Mouse (Mus musculus): Measurements from ENCODE around the gene Fam173b. TPM values are rescaled to one million over a fixed set of nuclear protein-coding genes. Genes with fewer than 3 reads are reported as not detected.

Fam173b gene
- polyA plus RNA-seq (2015; fragmentation: Nextera tagmentation; extraction: Ambion mirVana), result 9.3 and 12.1 TPM in 2 replicates

GRCm38 (mm10) chr15:31601646-31602374 is at the start of gene Fam173b, which contains the start of gene Cct5:
Gene Fam173b, plus strand, starts transcription at chr15:31601852.
Gene Cct5, minus strand, starts transcription at chr15:31601804.
- TF ChIP-seq CTCF (IDR thresholded peaks at IDR 0.05; ENCODE audit: low read depth) (no peak), EP300 (IDR thresholded peaks at IDR 0.05; ENCODE audit: low read depth) (peak; percentile 85)
- under 1% methylated on average over 63 of the region's 63 CpGs for WGBS (ENCODE audit: insufficient replicate concordance)
- H3K4me2 ChIP-seq (ENCODE audit: low read depth, low read length), result peak within 1 kb of the TSS; percentile 99
- peaks cover 28% of the 10 kb centered on the region for H3K4me1 ChIP-seq (ENCODE audit: insufficient read depth)
- H3K27me3 ChIP-seq (ENCODE audit: insufficient read depth, low read length), result no peaks in the 10 kb centered on the region
- ATAC-seq (peak; percentile 90), DNase-seq (peak; percentile 98)
- H3K27ac ChIP-seq (ENCODE audit: low read depth), result peak within 1 kb of the TSS; percentile 91
- H3K4me3 ChIP-seq (ENCODE audit: low read depth, low read length), result peak within 1 kb of the TSS; percentile 94
- H3K9ac ChIP-seq (replicated peaks), result peak within 1 kb of the TSS; percentile 96
- H3K36me3 ChIP-seq (replicated peaks; ENCODE audit: insufficient read depth, low read length), result peaks cover 7% of the 10 kb centered on the region; the same call in 1 of the 2 replicates
- no peaks in the 10 kb centered on the region for H3K9me3 ChIP-seq (ENCODE audit: low read length)

GRCm38 (mm10) chr15:31554855-31555254 is 46.8 kb upstream of the Fam173b start:
- H3K4me1 ChIP-seq (ENCODE audit: insufficient read depth), result no peaks in the 10 kb centered on the region
- no peaks in the 10 kb centered on the region for H3K9me3 ChIP-seq (ENCODE audit: low read length)
- no peak overlapping the region for H3K4me3 ChIP-seq (ENCODE audit: low read depth, low read length)
- TF ChIP-seq CTCF (IDR thresholded peaks at IDR 0.05; ENCODE audit: low read depth), result no peak
- TF ChIP-seq EP300 (IDR thresholded peaks at IDR 0.05; ENCODE audit: low read depth), result no peak
- no peak overlapping the region for H3K27ac ChIP-seq (ENCODE audit: low read depth)
- no peaks in the 10 kb centered on the region for H3K36me3 ChIP-seq (replicated peaks; ENCODE audit: insufficient read depth, low read length)
- no peak for ATAC-seq
- no peak overlapping the region for H3K4me2 ChIP-seq (ENCODE audit: low read depth, low read length)
- H3K9ac ChIP-seq (replicated peaks), result no peak overlapping the region
- no peaks in the 10 kb centered on the region for H3K27me3 ChIP-seq (ENCODE audit: insufficient read depth, low read length)
- 64% methylated on average over 2 of the region's 2 CpGs for WGBS (ENCODE audit: insufficient replicate concordance)
- no peak for DNase-seq

DNA sequence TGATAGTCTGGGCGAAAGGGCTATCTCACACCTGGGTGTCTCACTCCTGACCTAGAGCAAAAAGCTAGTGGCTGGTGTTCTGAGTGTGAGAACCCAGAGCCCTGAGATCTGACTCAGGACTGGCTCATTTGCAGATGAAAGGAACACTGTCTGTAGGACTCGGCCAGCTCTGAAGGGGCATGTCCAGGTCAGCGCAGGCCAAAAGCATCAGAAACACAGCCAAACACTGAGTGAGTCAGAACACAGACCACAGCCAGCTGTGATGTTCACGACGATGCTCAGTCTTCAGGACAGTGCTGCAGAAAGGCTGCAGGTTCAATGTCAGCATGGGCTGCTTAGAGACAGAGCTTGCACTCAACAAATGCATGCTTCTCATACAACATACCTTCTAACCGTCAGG is 40.3 kb upstream of the Fam173b start:
- no peak for TF ChIP-seq CTCF (IDR thresholded peaks at IDR 0.05; ENCODE audit: low read depth)
- TF ChIP-seq EP300 (IDR thresholded peaks at IDR 0.05; ENCODE audit: low read depth), result no peak
- no peaks in the 10 kb centered on the region for H3K9me3 ChIP-seq (ENCODE audit: low read length)
- H3K27me3 ChIP-seq (ENCODE audit: insufficient read depth, low read length), result no peaks in the 10 kb centered on the region
- DNase-seq (no peak), ATAC-seq (no peak)
- H3K27ac ChIP-seq (ENCODE audit: low read depth), result no peak overlapping the region
- H3K4me3 ChIP-seq (ENCODE audit: low read depth, low read length), result no peak overlapping the region
- H3K36me3 ChIP-seq (replicated peaks; ENCODE audit: insufficient read depth, low read length), result no peaks in the 10 kb centered on the region
- 86% methylated on average over 6 of the region's 6 CpGs for WGBS (ENCODE audit: insufficient replicate concordance)
- H3K9ac ChIP-seq (replicated peaks), result no peak overlapping the region
- H3K4me1 ChIP-seq (ENCODE audit: insufficient read depth), result peaks cover 9% of the 10 kb centered on the region; the same call in 1 of the 2 replicates
- H3K4me2 ChIP-seq (ENCODE audit: low read depth, low read length), result no peak overlapping the region

DNA sequence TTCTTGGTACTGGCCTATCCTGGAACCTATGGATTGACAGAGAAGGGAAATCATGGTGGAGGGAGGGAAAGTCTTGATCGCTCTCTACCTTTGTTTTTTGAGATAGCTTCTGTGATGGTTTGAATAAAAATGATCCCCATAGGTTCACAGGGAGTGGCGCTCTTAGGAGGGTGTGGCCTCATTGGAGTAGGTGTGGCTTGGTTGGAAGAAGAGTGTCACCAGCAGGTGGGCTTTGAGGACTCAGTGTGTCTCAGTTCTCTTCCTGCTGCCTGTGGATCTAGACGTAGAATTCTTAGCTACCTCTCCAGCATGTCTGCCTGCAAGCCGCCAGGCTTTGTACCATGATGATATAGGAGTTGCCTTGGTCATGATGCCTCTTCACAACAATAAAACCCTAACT is 39.7 kb upstream of the Fam173b start:
- no peaks in the 10 kb centered on the region for H3K9me3 ChIP-seq (ENCODE audit: low read length)
- H3K27ac ChIP-seq (ENCODE audit: low read depth), result no peak overlapping the region
- ATAC-seq, result no peak
- no peak overlapping the region for H3K9ac ChIP-seq (replicated peaks)
- no peak for TF ChIP-seq EP300 (IDR thresholded peaks at IDR 0.05; ENCODE audit: low read depth)
- TF ChIP-seq CTCF (IDR thresholded peaks at IDR 0.05; ENCODE audit: low read depth), result no peak
- no peak overlapping the region for H3K4me2 ChIP-seq (ENCODE audit: low read depth, low read length)
- peaks cover 9% of the 10 kb centered on the region; the same call in 1 of the 2 replicates for H3K4me1 ChIP-seq (ENCODE audit: insufficient read depth)
- 92% methylated on average over 4 of the region's 4 CpGs for WGBS (ENCODE audit: insufficient replicate concordance)
- H3K36me3 ChIP-seq (replicated peaks; ENCODE audit: insufficient read depth, low read length), result no peaks in the 10 kb centered on the region
- DNase-seq, result no peak
- no peaks in the 10 kb centered on the region for H3K27me3 ChIP-seq (ENCODE audit: insufficient read depth, low read length)
- H3K4me3 ChIP-seq (ENCODE audit: low read depth, low read length), result no peak overlapping the region

DNA sequence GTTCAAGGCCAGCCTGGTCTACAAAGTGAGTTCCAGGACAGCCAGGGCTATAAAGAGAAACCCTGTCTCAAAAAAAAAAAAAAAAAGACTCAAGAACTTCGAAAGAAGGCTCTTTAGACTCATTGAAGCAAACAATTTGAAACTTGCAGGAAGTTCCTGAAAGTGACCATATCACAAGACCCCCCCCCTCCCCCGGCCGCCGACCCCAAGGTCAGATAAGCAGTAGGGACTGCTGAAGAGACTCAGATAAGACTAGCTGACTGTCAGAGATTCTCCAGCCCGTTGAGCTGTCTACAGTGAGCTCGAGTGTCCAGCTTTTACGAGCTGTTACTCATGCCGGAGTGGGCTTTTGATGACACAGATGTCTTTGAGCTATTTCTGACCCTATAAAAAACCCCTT is 38.8 kb upstream of the Fam173b start:
- H3K27me3 ChIP-seq (ENCODE audit: insufficient read depth, low read length), result no peaks in the 10 kb centered on the region
- H3K4me1 ChIP-seq (ENCODE audit: insufficient read depth), result peaks cover 9% of the 10 kb centered on the region; the same call in 1 of the 2 replicates
- no peak overlapping the region for H3K27ac ChIP-seq (ENCODE audit: low read depth)
- 45% methylated on average over 8 of the region's 8 CpGs for WGBS (ENCODE audit: insufficient replicate concordance)
- no peak for DNase-seq
- H3K4me2 ChIP-seq (ENCODE audit: low read depth, low read length), result no peak overlapping the region
- TF ChIP-seq CTCF (IDR thresholded peaks at IDR 0.05; ENCODE audit: low read depth) (no peak), EP300 (IDR thresholded peaks at IDR 0.05; ENCODE audit: low read depth) (no peak)
- no peaks in the 10 kb centered on the region for H3K36me3 ChIP-seq (replicated peaks; ENCODE audit: insufficient read depth, low read length)
- H3K9ac ChIP-seq (replicated peaks), result no peak overlapping the region
- H3K4me3 ChIP-seq (ENCODE audit: low read depth, low read length), result no peak overlapping the region
- ATAC-seq, result no peak
- H3K9me3 ChIP-seq (ENCODE audit: low read length), result no peaks in the 10 kb centered on the region

GRCm38 (mm10) chr15:31563577-31564546 is 37.8 kb upstream of the Fam173b start:
- Histone ChIP-seq H3K4me2 (ENCODE audit: low read depth, low read length) (peak overlapping the region; percentile 48), H3K4me1 (ENCODE audit: insufficient read depth) (peaks cover 14% of the 10 kb centered on the region; the same call in 1 of the 2 replicates), H3K4me3 (ENCODE audit: low read depth, low read length) (no peak overlapping the region), H3K9ac (replicated peaks) (0 out of 2 replicates have a peak overlapping the region, but pooled peaks have one; percentile 30), H3K9me3 (ENCODE audit: low read length) (no peaks in the 10 kb centered on the region), H3K27me3 (ENCODE audit: insufficient read depth, low read length) (no peaks in the 10 kb centered on the region), H3K27ac (ENCODE audit: low read depth) (peak overlapping the region; percentile 60), H3K36me3 (replicated peaks; ENCODE audit: insufficient read depth, low read length) (no peaks in the 10 kb centered on the region)
- TF ChIP-seq CTCF (IDR thresholded peaks at IDR 0.05; ENCODE audit: low read depth) (no peak), EP300 (IDR thresholded peaks at IDR 0.05; ENCODE audit: low read depth) (peak; percentile 24; the same call in 1 of the 2 replicates)
- ATAC-seq, result peak; percentile 20; the same call in 1 of the 2 replicates
- peak; percentile 21 for DNase-seq
- 52% methylated on average over 19 of the region's 19 CpGs for WGBS (ENCODE audit: insufficient replicate concordance)

Data from liver, postnatal 0 days (tissue).